ENCODE assay signal across 15 mouse cellular contexts in the genomic region with DNA sequence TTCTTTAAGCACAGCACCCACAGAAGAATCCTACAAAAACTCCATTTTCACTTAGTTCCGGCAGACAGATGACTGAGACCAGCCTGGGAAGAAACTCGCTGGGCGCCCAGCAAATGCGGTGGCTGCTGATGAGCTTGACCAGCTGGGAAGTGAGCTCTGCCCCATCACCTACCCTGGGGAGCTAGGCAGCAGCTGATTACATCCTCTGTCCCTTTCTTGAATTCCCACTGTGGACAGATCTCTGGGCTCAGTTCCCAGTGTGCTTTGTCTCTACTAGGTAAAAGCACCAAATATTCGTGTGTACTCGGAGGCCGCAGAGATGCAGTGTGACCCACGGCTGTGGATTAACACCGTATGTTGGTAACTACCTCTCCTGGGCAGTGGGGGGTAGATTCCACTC. TPM values are rescaled to one million over a fixed set of nuclear protein-coding genes. Genes with fewer than 3 reads are reported as not detected.
DNase-seq lines count a peak whose midpoint lies in the region; ATAC-seq and TF ChIP-seq lines count a peak whose summit lies in the region.
"Had no signal": no experiment of that assay in that cellular context is flagged by ENCODE, and none has a peak within 500 bp of the region (broad histone marks: within the 10 kb centered on the region; RNA-seq: fewer than 3 reads in every experiment).

No protein-coding gene starts in this region.

- H3K4me3 ChIP-seq in heart, embryonic 12.5 days = no peak overlapping the region
- H3K4me3 ChIP-seq in liver, postnatal 0 days (ENCODE audit: low read depth, low read length) = no peak overlapping the region
- no peak overlapping the region for H3K4me3 ChIP-seq in heart, postnatal 0 days (ENCODE audit: low read depth, low read length)
- H3K4me3 ChIP-seq: erythroblast, embryonic 14.5 days; layer of hippocampus, adult 2 months; limb, embryonic 13.5 days; neural tube, embryonic 12.5 days; stomach, embryonic 15.5 days had no signal

- WGBS in heart, embryonic 12.5 days = 74% methylated on average over 9 of the region's 9 CpGs
- 76% methylated on average over 9 of the region's 9 CpGs for WGBS in liver, postnatal 0 days (ENCODE audit: insufficient replicate concordance)
- WGBS in heart, postnatal 0 days = 50% methylated on average over 9 of the region's 9 CpGs

- H3K4me1 ChIP-seq in heart, embryonic 12.5 days (replicated peaks) = peaks cover 27% of the 10 kb centered on the region
- no peaks in the 10 kb centered on the region for H3K4me1 ChIP-seq in liver, postnatal 0 days (ENCODE audit: insufficient read depth)
- H3K4me1 ChIP-seq in heart, postnatal 0 days (ENCODE audit: control insufficient read depth, insufficient read depth) = 0 out of 2 replicates have a peak, but pooled peaks cover 7% of the 10 kb centered on the region
- H3K4me1 ChIP-seq: neural tube, embryonic 12.5 days; stomach, embryonic 15.5 days had no signal

- no peak for TF ChIP-seq EP300 in liver, postnatal 0 days (IDR thresholded peaks at IDR 0.05; ENCODE audit: low read depth)
- TF ChIP-seq EP300 in heart, postnatal 0 days (IDR thresholded peaks at IDR 0.05; ENCODE audit: low read depth) = no peak

- H3K4me2 ChIP-seq in heart, embryonic 12.5 days = no peak overlapping the region
- H3K4me2 ChIP-seq in liver, postnatal 0 days (ENCODE audit: low read depth, low read length) = no peak overlapping the region
- H3K4me2 ChIP-seq in heart, postnatal 0 days (ENCODE audit: low read depth, low read length) = peak overlapping the region; percentile 33
- H3K4me2 ChIP-seq: limb, embryonic 13.5 days; neural tube, embryonic 12.5 days; stomach, embryonic 15.5 days had no signal

- no peaks in the 10 kb centered on the region for H3K36me3 ChIP-seq in heart, embryonic 12.5 days
- no peaks in the 10 kb centered on the region for H3K36me3 ChIP-seq in liver, postnatal 0 days (replicated peaks; ENCODE audit: insufficient read depth, low read length)
- no peaks in the 10 kb centered on the region for H3K36me3 ChIP-seq in heart, postnatal 0 days (replicated peaks; ENCODE audit: control insufficient read depth, insufficient read depth, low read length)
- H3K36me3 ChIP-seq: limb, embryonic 13.5 days; neural tube, embryonic 12.5 days; stomach, embryonic 15.5 days had no signal

- intact Hi-C loops in left cerebral cortex, postnatal 25 days (cut with DNase I) = no loop called here

- no peak for ATAC-seq in heart, embryonic 12.5 days (ENCODE audit: insufficient number of reproducible peaks, low FRiP score)
- no peak for ATAC-seq in liver, postnatal 0 days
- no peak for ATAC-seq in heart, postnatal 0 days (ENCODE audit: insufficient read depth, low read depth)

- no peak overlapping the region for H3K27ac ChIP-seq in heart, embryonic 12.5 days (ENCODE audit: poor library complexity, severe bottlenecking)
- H3K27ac ChIP-seq in liver, postnatal 0 days (ENCODE audit: low read depth) = 0 out of 2 replicates have a peak overlapping the region, but pooled peaks have one; percentile 23
- H3K27ac ChIP-seq in heart, postnatal 0 days (ENCODE audit: low read depth) = no peak overlapping the region; the same call in 1 of the 2 replicates
- H3K27ac ChIP-seq: layer of hippocampus, adult 2 months; limb, embryonic 13.5 days; neural tube, embryonic 12.5 days; stomach, embryonic 15.5 days had no signal

- DNase-seq in heart, adult 18-20 months = peak; percentile 26 to 57
- DNase-seq in liver, postnatal 0 days = no peak
- DNase-seq in liver = no peak
- peak; percentile 32 for DNase-seq in brain, embryonic 14.5 days (ENCODE audit: low read depth)
- no peak for DNase-seq in heart, postnatal 0 days (ENCODE audit: low spot score)
- no peak for DNase-seq in right cerebral cortex, postnatal 14 days
- no peak for DNase-seq in left cerebral cortex, postnatal 25 days (ENCODE audit: low spot score in 2 of 2)
- DNase-seq: gastrocnemius, postnatal 36 days had no signal

- H3K27me3 ChIP-seq in heart, embryonic 12.5 days (replicated peaks) = no peaks in the 10 kb centered on the region
- H3K27me3 ChIP-seq in liver, postnatal 0 days (ENCODE audit: insufficient read depth, low read length) = no peaks in the 10 kb centered on the region
- H3K27me3 ChIP-seq in heart, postnatal 0 days (ENCODE audit: control insufficient read depth, insufficient read depth, low read length) = no peaks in the 10 kb centered on the region
- H3K27me3 ChIP-seq: limb, embryonic 13.5 days; neural tube, embryonic 12.5 days; stomach, embryonic 15.5 days had no signal

- no peak for TF ChIP-seq CTCF in liver, postnatal 0 days (IDR thresholded peaks at IDR 0.05; ENCODE audit: low read depth)
- TF ChIP-seq CTCF in brain, embryonic 14.5 days (IDR thresholded peaks at IDR 0.05; ENCODE audit: borderline replicate concordance, extremely low read depth, insufficient read depth, insufficient read length) = no peak
- no peak for TF ChIP-seq CTCF in heart, postnatal 0 days (IDR thresholded peaks at IDR 0.05; ENCODE audit: low read depth)

- H3K9ac ChIP-seq in heart, embryonic 12.5 days = no peak overlapping the region
- no peak overlapping the region for H3K9ac ChIP-seq in liver, postnatal 0 days (replicated peaks)
- no peak overlapping the region for H3K9ac ChIP-seq in heart, postnatal 0 days (replicated peaks; ENCODE audit: low read depth, low read length)
- H3K9ac ChIP-seq: limb, embryonic 13.5 days; neural tube, embryonic 12.5 days; stomach, embryonic 15.5 days had no signal

- peaks cover 8% of the 10 kb centered on the region; the same call in 1 of the 2 replicates for H3K9me3 ChIP-seq in heart, embryonic 12.5 days (replicated peaks)
- peaks cover 4% of the 10 kb centered on the region; the same call in 1 of the 2 replicates for H3K9me3 ChIP-seq in liver, postnatal 0 days (ENCODE audit: low read length)
- 0 out of 2 replicates have a peak, but pooled peaks cover 7% of the 10 kb centered on the region for H3K9me3 ChIP-seq in heart, postnatal 0 days (replicated peaks; ENCODE audit: control insufficient read depth, low read length)
- H3K9me3 ChIP-seq: limb, embryonic 13.5 days; neural tube, embryonic 12.5 days; stomach, embryonic 15.5 days had no signal

- TF ChIP-seq POLR2A in brain, embryonic 14.5 days (IDR thresholded peaks at IDR 0.05; ENCODE audit: borderline replicate concordance, extremely low read depth, insufficient read depth, insufficient read length, poor library complexity, severe bottlenecking) = no peak

RNA-seq across cellular contexts. Expression of a gene that starts 25.9 kb away (rescaled TPM):
- 10 to 100 TPM; 39.1 to 44.2 TPM for total RNA-seq in heart, adult 18-20 months (2021)
- polyA plus RNA-seq in heart, embryonic 12.5 days (2016; fragmentation: Nextera tagmentation; extraction: Ambion mirVana) = 38.9 and 39.0 TPM in 2 replicates
- polyA plus RNA-seq in liver, postnatal 0 days (2015; fragmentation: Nextera tagmentation; extraction: Ambion mirVana) = 2.0 and 2.4 TPM in 2 replicates
- 9.2 and 18.2 TPM in 2 replicates for polyA plus RNA-seq in brain, embryonic 14.5 days (2012; rRNA removed)
- total RNA-seq in heart, postnatal 0 days (2014; rRNA removed; ENCODE audit: low replicate concordance) = 5.5 and 10.5 TPM in 2 replicates
- 17.3 and 18.6 TPM in 2 replicates for polyA plus RNA-seq in heart, postnatal 0 days (2015; fragmentation: Nextera tagmentation; extraction: Ambion mirVana)
- total RNA-seq in left cerebral cortex, postnatal 25 days (2021) = 1 to 10 TPM; 8.6 to 9.2 TPM
- polyA plus RNA-seq: erythroblast, embryonic 14.5 days had no signal

RNA-seq across cellular contexts. Expression of a gene that starts 55.6 kb away (rescaled TPM):
- total RNA-seq in heart, adult 18-20 months (2021) = 1 to 10 TPM; 1.1 to 1.3 TPM
- polyA plus RNA-seq in heart, embryonic 12.5 days (2016; fragmentation: Nextera tagmentation; extraction: Ambion mirVana) = 0.83 and 0.87 TPM in 2 replicates
- 0.07 and 0.11 TPM in 2 replicates for polyA plus RNA-seq in liver, postnatal 0 days (2015; fragmentation: Nextera tagmentation; extraction: Ambion mirVana)
- 9.8 and 14.2 TPM in 2 replicates for polyA plus RNA-seq in brain, embryonic 14.5 days (2012; rRNA removed)
- 0.39 and 1.2 TPM in 2 replicates for total RNA-seq in heart, postnatal 0 days (2014; rRNA removed; ENCODE audit: low replicate concordance)
- polyA plus RNA-seq in heart, postnatal 0 days (2015; fragmentation: Nextera tagmentation; extraction: Ambion mirVana) = 0.41 and 0.43 TPM in 2 replicates
- total RNA-seq in left cerebral cortex, postnatal 25 days (2021) = 10 to 100 TPM; 36.5 to 36.7 TPM
- total RNA-seq: megakaryocyte-erythroid progenitor cell, adult 5-6 weeks had no signal
- polyA plus RNA-seq: erythroblast, embryonic 14.5 days had no signal

Comparison
In these comparisons a context has a peak if more than half of its experiments do, and no peak if none do; other contexts are left out.
1. DNase-seq: peak in heart, adult 18-20 months (2 of 2) and brain, embryonic 14.5 days (single experiment); none in liver, postnatal 0 days (single experiment), liver (single experiment), heart, postnatal 0 days (single experiment), right cerebral cortex, postnatal 14 days (single experiment) and left cerebral cortex, postnatal 25 days (0 of 2).